Mouse (Mus musculus) ES-E14 (cell line): ENCODE measurements around the gene Wdr3.

ENCODE experiments used
- CHD2 ChIP-seq: IDR thresholded peaks from 2 replicates; pipeline ENCODE4 v1.6.1; 2014; ENCODE audit warnings: mild to moderate bottlenecking, low read depth, low read length, inconsistent platforms
- MAFK ChIP-seq: IDR thresholded peaks from 2 replicates; pipeline ENCODE4 v1.6.1; 2014; ENCODE audit warnings: mild to moderate bottlenecking, low read depth, low read length, inconsistent platforms; ENCODE audit not compliant: insufficient read depth
- ZC3H11A ChIP-seq: IDR thresholded peaks from 2 replicates; pipeline ENCODE4 v1.6.1; 2012; ENCODE audit warnings: low read depth, mild to moderate bottlenecking, inconsistent platforms, low read length, borderline replicate concordance
- ZNF384 ChIP-seq: IDR thresholded peaks from 2 replicates; pipeline ENCODE4 v1.6.1; 2012; ENCODE audit warnings: low read depth, low read length, inconsistent platforms

DNA sequence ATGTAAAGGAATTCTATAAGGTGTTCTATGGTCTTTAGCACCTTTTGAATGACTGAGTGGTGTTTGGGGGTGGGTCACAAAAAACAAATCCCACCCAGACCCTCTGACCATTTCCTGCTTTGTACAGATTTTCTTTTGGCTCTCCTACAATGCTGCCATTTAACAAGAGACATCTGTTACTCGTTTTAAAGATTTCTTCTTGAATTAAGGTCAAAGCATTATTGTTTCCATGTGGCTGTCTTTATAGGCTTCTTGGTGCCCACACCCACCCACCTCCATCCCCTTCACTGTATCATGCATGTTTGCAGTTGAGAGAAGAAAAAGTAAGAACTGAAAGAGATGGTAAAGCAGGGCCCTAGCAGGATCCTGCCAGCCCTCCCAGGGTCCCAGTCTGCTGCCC, 44.8 kb upstream of the Wdr3 start:
- no peak for TF ChIP-seq ZNF384
- TF ChIP-seq CHD2 = no peak
- no peak for TF ChIP-seq MAFK
- TF ChIP-seq ZC3H11A = no peak
